Mouse (Mus musculus): Measurements from ENCODE around the gene Huwe1.
A peak's percentile ranks its signal among the peaks of the same experiment; 100 is the strongest.

Huwe1 gene

GRCm38 (mm10) chrX:151950231-151950630, 149.6 kb downstream of the Huwe1 start:
- DNase-seq (ENCODE audit: low spot score in 2 of 2): no peak

DNA sequence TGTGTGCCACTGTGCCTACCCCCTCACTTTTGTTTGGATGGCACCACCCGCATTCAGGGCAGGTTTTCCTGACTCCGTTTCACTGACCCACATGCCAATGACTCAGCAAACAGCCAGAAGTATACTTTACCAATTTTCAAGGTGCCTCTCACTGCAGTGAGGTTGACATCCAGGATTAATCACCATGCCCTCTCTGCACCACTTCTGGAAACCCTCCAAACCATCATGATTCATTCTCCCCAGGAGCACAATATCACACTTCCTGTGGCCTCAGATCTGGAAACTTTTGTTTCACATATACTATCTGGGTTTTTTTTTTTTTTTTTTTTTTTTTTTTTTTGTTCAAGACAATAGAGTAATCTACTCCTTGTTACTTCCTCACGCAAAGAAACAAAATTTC, 150.6 kb downstream of the Huwe1 start:
- peak in 1 of 2 experiments; percentile 28 for DNase-seq (ENCODE audit: low spot score in 2 of 2)

Measured in urinary bladder, adult 18-20 months (tissue).